Mouse (Mus musculus): Measurements from ENCODE around the gene Auts2.
A peak's percentile ranks its signal among the peaks of the same experiment; 100 is the strongest.

Gene Auts2

DNA sequence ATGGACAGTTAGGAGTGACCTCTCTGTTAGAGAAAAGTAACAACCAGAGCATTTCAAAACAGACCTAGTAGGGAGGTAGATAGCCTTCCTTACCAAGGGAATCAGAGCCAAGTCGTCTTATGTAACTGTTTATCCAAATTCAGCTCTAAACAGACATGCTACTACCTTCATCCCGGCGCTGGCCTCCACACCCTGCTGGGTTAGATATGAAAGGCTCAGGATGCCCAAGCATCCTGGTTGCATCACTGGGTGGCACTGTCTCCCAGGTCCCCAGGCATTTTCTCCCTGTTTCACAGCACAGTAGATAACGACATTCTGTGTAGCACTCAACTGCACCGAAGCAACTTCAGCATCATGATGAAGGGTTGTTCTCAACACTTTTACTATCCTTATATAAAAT, 154.4 kb downstream of the Auts2 start:
- DNase-seq (ENCODE audit: low spot score) = no peak

DNA sequence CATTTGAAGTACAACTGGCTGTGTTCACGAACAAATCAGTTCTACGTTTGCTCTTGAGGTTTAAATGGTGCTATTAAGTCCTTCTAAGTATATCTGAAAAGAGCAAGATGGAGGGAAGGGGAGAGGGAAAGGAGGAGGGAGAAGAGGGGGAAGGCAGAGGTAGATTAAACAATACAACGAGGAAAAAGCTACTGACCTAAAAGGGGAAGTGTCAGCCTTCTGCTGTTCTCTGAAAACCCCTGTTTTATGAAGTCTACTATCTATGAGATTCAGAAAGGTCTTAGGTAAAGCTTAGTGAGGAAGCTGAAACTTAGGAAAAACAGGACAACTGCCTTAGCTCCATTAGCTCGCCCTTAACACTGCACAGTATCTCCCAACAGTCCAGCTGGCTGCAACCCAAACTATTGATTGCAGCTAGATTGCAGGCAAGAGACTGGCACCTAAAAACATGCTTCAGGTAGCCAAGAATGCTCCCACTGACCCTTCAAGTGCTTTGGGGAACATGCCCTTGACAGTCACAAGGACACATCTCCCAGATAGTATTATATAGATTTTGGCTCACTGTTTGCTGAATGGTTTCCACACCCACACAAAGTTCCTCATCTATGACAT, 157.8 kb downstream of the Auts2 start:
- DNase-seq (ENCODE audit: low spot score) = no peak

DNA sequence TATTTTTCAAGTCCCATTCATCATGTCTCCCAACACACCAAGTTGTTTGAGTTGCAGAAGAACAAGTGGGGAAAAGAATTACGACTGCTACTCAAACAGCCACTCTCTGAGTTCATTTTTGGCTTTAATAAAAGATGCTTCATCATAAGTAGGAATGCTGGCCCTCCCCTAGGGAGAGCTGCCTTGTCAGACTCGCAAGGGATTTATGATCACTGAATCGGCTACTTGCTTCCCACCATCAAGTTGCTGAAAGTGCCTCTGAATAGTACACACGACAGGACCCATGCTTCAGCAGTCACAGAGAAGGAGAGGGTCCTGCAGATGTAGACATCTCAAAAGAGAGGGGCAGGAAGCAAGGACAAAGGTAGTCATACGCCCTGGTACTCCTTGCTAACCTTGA, 162.9 kb downstream of the Auts2 start:
- no peak for DNase-seq (ENCODE audit: low spot score)

DNA sequence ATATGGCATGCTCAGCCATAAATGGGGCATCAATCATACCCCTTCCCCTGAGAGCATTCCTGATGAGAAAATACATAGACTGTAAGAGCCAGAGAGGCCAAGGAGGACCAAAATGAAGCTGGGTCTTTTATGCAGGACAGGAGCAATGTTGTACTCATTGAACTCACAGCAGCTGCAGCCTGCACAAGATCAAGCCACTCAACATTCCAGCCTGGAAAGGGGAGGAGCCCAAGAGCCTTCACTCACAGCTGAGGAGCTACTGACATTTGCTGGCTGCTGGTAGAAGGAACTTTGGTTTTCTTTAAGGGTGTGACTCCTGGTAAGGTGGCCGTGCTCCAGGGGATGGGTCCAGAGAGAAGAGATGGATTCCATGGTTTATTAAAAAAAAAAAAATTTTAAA, 164.2 kb downstream of the Auts2 start:
- DNase-seq (ENCODE audit: low spot score) = no peak

DNA sequence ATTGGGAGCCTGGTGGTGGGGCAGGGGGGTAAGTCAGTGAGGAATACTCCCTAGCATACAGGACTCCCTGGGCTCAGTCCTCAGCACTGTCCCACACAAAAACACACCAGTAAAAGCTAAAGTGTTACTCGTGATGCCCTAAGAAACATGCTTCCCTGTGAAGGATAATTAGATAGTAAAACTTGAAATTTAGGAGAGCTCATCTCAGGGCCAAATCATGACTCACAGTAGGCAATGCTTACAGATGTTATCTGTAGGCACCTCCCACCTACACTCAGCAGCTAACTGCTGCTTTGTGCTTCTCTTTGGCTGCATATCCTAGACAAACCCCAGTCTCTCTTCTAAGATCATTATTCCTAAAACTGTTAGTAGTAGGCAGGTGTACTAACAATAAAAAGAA, 168.0 kb downstream of the Auts2 start:
- DNase-seq (ENCODE audit: low spot score) = no peak

DNA sequence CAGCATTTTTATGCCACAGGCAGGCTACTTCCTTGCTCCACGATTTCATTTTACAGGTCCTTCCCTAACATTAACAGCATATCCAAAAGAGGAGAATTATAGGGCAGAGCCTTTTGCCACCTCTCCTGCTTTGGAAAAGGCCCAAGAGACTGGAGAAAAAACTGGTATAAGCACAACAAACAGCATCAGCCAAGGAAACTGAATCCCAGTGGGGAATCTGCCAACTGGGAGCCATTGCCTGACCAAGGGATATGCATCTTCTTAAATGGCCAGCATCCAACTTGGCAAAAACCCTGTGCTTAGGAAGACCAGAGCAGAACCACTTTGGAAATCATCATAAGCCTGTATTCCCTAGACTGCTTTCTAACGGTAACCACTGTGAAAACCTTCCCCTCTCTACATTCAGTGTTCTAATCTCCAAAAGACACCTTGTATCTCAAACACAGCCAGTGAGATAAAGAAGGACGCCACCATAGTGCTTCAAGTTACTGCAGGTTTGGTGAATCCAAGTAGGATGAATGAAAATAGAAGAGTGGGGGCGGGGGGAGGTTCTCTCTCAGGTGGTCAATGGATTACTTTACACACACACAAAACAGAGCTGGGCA, 169.6 kb downstream of the Auts2 start:
- DNase-seq (ENCODE audit: low spot score) = no peak

DNA sequence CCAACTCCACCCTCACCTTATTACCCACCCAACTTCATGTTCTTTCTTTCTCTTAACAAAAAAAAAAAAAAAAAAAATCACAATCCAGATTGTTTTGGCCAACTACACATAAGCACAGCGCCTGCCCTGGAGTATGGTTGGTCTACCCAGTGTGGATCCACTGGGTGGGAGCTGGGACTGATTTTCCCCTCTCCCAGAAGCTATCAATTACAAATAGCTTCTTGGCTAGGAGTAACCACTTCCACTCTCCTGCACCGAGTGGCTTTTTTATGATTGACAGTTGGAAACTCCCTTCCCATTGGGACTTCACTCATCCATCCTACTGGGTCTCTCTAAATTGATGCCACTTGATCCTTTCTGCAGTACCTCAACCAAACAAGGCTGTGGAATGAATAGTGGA, 170.5 kb downstream of the Auts2 start:
- DNase-seq (ENCODE audit: low spot score) = no peak

DNA sequence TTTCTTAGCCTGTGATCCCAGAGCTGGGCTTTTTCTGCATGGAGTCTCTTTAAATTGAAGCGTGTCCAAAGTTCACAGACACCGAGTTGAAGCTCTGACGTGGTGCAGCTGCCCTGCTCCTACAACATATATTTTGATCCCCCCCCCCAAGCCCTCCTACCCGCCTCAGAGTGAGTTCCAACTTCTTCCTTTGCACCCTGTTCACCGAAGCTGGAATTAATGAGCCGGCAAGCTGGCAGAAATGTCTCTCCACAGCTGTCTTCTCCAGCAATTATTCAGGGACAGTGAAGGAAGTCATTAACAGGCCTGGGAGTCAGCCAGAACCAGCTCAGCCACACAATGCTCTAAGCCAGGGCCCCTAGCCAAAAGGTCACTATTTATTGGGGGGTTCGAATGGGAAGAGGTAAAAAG, 174.5 kb downstream of the Auts2 start:
- DNase-seq (ENCODE audit: low spot score) = no peak

DNA sequence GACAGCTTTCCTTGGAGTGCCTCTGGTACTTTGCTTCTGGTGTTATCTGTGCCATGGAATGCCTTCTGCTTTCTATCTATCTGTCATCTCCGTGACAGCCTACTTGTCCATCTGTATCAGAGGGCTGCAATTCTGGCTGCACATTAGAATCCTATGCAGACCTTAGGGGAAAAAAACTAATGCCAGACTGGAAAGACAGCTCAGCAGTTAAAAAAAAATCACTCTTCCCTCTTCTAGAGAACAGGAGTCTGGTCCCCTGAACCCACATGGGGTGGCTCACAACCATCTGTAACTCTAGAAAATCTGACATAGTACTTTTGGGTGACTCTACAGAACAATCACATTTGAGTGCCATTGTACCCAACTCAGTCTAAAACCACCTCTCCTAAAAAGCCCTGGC, 181.9 kb downstream of the Auts2 start:
- peak; percentile 15 for DNase-seq (ENCODE audit: low spot score)

DNA sequence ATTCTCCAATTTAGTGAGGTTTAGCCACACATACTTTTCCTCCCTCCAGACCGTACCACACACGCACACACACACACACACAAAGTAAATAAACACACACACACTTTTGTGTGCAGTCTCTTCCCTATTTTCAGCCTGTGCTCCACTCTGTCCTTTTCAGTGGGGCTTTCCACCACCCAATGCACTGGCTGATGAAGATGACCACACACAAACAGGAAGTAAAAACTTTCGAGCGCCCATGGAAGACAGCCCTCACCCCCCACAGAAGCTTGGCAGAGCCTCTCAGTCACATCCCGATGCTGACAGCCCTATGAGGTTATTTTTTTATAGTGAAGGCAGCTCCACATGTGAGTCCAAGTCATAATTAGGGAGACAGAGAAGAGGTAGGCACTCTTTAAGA, 185.4 kb downstream of the Auts2 start:
- DNase-seq (ENCODE audit: low spot score) = no peak

DNA sequence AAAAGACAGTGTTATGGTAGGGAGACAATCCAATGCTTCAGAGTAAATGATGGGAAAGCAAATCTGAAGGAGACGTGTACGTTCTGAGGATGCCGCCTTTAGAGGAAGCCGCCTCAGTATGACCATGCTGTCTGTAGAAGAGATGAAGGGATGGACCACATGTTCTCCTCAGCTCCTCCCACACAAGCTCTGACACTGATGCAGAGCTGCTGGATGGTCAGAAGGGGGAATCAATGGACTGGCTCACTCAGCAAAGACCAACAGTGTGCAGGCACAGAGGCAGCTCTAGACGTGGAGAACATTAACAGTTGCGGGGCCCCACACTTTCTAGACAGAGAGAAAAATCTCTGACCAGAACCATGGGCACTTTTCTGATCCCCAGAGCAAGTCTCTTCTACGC, 187.2 kb downstream of the Auts2 start:
- DNase-seq (ENCODE audit: low spot score) = no peak

DNA sequence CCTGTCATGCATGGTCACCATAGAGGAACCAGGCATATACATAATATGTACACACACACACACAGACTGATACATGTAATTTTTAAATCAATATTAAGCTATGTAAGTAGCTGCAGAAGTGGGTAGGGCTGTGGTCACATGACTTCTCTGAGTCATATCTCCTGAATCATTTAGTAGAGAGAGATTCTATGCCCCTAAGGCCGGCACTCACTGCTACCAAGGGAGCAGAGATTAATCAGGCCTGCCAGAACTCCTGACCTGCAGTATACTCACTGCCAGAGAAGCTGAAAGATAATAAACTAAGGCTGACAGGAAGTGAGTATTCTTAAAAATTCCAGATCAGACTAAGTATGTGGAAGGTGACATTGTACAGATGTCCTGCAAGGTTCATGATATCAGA, 190.7 kb downstream of the Auts2 start:
- no peak for DNase-seq (ENCODE audit: low spot score)

DNA sequence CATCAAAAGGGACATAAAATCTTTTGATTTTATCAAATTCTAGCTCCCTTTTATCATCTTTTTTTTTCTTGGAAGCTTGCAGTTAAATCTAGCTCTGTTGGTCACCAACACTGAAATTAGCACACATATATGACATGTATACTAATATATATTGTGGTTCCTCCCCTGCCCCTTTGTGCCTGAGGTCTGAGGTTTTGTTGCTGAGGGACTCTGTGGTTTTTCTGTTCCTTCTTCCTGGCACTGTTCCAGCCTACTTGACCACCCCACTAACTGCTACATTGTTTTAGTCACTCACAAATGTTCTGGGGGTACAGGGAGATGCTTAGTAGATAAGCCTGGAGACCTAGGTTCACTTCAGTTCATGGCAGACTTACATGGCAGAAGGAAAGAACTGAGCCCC, 192.0 kb downstream of the Auts2 start:
- no peak for DNase-seq (ENCODE audit: low spot score)

DNA sequence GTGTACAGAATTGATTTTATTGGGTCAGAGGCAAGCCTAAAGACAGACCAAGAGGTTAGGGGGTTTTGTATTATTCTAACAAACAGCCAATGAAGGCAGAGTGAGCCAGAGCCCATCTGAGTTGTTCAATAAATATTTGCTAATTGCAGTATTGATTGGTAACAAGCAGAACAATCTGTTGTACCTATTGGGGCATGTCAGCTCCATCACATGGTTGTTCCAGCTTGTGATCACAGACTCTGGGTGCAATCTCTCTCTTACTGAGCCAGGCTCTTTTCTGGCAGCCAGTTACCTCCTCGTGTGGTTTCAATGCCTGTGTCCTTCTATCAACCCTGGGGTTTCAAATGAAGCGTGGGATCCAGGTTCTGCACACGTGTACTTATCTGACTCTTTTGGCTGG, 201.8 kb downstream of the Auts2 start:
- no peak for DNase-seq (ENCODE audit: low spot score)

DNA sequence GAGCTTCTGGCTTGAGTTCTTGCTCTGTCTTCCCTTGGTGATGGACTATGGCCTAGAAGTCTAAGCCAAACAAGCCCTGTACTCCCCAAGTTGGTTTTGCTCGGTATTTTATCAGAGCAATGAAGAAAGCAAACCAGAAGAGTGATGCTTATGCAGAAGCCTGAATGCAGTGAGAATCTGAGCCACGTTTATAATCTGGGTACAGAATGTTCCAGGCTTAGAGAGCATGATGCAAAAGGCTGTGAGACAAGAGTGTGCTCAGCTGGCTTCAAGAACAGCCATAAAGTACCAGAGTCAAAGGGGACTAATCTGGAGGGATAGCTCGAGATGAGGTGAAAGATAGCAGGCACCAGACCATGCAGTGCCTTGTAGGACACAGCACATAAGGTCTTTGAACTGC, 205.5 kb downstream of the Auts2 start:
- DNase-seq (ENCODE audit: low spot score) = no peak

DNA sequence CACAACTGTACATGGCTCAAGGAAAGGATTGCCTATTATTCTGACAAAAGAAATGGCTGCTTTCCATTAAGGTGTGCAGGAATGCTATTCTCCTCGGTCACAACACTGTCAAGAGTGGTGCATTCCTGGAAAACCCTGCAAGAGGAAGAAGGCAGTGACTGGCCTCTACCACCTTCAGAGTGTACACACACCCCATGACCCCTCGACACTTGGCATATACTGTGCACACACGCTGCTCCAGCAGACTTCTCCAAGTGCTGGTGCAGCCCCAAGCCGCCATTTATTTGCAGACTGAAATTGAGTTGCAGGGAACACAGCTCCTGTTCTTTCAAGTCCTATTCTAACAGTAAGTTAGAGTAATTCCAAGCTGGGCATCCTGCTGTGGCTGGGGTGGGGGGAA, 207.4 kb downstream of the Auts2 start:
- DNase-seq (ENCODE audit: low spot score) = no peak

DNA sequence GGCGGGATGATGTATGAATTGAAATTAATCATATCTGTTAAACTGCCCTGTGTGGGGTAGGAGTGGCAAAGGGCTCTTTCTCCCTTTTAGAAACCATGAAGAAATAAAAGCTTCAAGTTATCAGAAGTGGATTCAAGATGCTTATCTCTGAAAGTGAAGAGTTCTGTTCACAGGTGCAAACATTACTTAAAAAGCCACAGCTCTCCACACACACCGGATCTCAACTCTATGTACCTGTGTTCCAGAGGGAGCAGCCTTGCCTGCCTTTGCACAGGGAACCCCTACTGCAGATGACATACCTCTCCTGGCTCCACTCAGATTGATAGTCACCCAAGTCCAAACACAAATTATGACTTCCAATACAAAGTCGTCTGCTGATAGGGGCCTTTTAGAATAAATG, 208.3 kb downstream of the Auts2 start:
- no peak for DNase-seq (ENCODE audit: low spot score)

DNA sequence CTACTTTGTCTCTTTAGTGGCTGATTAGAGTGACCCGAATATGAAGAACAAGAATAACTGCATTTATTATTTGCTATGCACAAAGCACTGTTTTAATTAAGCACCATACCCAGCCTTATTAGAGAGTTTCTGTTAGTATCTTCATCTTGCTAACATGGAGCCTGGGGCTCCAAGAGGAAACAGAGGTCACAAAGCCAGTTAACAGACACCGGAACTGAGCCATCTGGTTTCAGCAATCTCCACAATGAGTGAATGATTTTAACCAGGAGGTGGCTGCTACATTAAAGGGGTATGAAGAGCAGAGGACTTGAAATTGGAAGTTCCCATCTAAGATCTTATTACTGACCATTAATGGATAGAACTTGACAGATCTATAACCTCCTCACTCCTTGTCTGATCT, 209.4 kb downstream of the Auts2 start:
- DNase-seq (ENCODE audit: low spot score) = no peak

DNA sequence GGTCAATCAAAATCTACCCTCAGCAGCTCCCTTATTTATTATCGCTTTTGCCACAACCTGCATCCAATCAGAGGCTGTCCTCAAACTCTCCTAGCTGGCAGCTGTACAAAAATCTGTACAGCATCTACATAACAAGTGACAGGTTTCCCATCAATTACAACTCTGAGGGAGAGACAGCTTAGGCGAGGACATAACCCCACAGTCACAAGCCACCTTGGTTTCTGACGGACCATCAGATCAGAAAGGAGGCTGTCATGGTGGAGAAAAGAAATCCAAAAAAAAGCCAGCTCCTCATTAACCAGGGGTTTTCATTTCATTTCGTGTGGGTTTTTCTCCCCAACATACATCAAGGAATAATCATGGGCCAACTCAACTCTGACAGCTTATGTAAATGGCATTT, 210.6 kb downstream of the Auts2 start:
- DNase-seq (ENCODE audit: low spot score) = no peak

DNA sequence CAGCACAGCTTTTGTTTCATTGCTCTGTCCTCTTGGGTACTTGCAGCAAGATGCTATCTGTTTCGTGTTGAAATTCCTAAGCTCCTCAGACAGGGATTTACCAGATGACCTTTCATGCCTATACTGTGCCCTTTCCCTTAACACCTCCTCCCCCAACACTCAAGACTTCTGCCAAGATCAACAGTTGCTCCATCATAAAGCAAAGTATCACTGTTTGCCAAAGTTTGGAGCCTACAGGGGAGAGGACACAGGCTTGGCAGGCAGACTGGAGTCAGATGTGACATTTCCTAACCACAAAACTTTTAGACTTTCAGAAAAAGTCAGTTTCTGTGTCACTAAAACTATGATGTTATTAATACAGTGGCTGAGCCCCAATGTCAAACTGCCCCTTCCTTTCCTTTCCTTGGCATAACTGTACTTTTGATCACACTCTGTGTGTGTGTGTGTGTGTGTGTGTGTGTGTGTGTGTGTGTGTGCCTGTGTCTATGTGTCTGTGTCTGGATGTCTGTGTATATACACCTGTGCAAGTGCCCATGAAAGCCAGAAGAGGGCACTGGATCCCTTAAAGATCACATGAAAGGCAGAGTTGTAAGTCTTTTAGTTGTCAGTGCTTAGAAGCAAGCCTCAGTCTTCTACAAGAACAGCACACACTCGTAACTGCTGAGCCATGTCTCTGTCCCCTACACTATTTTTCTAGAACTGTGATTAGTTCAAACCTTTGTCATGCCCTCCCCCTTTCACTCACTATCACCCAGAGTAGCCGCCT, 213.8 kb downstream of the Auts2 start:
- DNase-seq (ENCODE audit: low spot score) = no peak

DNA sequence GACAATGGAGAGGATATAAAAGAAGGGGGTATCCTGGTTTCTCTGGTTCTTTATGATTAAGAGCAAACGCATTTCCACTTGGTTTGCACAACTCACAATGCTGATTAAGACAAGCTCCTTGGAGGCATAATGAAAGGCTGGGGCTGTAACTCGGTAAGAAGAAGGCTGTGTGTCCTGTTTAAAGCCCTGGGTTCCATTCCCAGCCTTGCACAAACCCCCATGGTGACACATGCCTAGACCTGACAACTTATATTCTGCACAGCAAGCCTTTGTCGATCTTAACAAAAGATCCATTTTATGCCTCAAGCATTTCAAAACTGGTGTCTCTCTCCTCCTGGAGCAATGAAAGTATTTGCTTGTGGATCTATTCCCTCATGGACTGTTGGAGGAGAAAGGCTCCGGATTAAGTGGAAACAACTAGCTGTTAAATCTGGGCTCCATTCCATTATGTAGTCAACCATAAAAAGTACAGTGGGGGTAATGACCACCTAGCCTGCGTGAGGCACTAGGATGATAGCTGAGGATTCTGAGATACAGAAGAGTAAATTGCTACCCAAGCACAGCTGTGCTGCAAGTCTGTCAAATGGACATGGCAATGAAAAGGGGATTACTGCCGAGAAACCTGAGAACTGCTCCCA, 218.8 kb downstream of the Auts2 start:
- no peak for DNase-seq (ENCODE audit: low spot score)

DNA sequence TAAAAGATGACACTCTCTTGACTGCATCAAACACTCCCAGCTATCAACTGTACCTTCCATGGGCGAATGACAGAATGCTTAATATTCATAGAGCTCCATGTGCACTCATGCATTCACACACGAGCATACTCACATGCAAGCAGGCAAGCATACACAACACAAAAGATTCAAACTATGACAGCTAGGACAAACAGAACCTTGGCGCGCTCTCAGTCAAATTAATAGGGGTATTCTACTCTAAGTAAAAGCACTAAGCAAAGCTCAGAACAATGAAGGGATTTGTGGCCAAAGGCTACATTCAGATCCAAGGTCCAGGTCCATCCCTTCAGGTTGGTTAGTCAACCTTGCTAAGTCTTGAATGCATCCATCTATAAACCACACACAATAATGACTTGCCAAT, 219.5 kb downstream of the Auts2 start:
- no peak for DNase-seq (ENCODE audit: low spot score)

DNA sequence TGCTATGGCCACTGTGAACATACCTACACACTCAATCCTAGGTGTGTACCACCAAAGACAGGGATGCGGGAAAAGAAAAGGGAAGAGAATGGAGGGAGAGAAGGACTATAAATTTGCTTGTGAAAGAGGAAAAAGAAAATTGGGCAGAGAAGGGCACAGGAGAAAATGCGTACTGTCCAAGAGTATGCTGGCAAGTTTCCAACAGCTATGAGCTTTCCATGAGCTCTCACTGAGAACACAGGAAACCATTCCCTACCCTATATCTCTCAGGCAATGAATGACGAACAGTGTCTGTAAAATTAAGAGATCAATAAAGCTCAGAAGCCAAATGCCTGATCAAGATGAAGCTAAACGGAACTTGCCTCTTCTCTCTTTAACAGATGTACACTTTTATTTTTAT, 220.2 kb downstream of the Auts2 start:
- no peak for DNase-seq (ENCODE audit: low spot score)
